Comparison of ENCODE assay signal across 8 mouse cellular contexts in genomic region chr6:91139846-91140245, GRCm38 (mm10). TPM values are rescaled to one million over a fixed set of nuclear protein-coding genes. Genes with fewer than 3 reads are reported as not detected.
A peak's percentile ranks its signal among the peaks of the same experiment; 100 is the strongest.
DNase-seq lines count a peak whose midpoint lies in the region; ATAC-seq lines count a peak whose summit lies in the region.

No protein-coding gene starts in this region.

- no peak overlapping the region for H3K4me3 ChIP-seq in forebrain, embryonic 15.5 days

- no peak overlapping the region for H3K9ac ChIP-seq in forebrain, embryonic 15.5 days (replicated peaks)

- ATAC-seq in forebrain, embryonic 15.5 days (replicated peaks): 0 out of 2 replicates have a peak, but pooled peaks have one; percentile 6
- peak; percentile 67 to 86; a peak in 3 of 4 replicates for ATAC-seq in hematopoietic stem cell, adult 5-6 weeks (replicated peaks in 1 of 2; ENCODE audit: insufficient read depth in 1 of 2, low FRiP score in 2 of 2, low TSS enrichment in 1 of 2, low read depth in 1 of 2, poor library complexity in 2 of 2, severe bottlenecking in 2 of 2)

- no peak overlapping the region for H3K4me2 ChIP-seq in forebrain, embryonic 15.5 days (replicated peaks)

- WGBS in forebrain, embryonic 15.5 days: 31% methylated on average over 4 of the region's 4 CpGs

- no peak overlapping the region for H3K27ac ChIP-seq in forebrain, embryonic 15.5 days (replicated peaks)

- peak; percentile 70 to 83 for DNase-seq in left cerebral cortex, adult 18-20 months (ENCODE audit: low spot score in 2 of 2)
- DNase-seq in left cerebral cortex, adult 8-10 months (ENCODE audit: low spot score in 2 of 2): no peak
- peak; percentile 74 for DNase-seq in c-Kit-negative CD71-positive TER-119-positive erythroid progenitor cells, embryonic 14.5 days (ENCODE audit: low read depth, low spot score)
- peak; percentile 49 to 70 for DNase-seq in layer of hippocampus, postnatal 14 days (ENCODE audit: low spot score in 2 of 2)
- peak; percentile 71 to 82 for DNase-seq in lung, postnatal 4 days
- DNase-seq in spleen, postnatal 36 days (ENCODE audit: low spot score in 2 of 2): peak; percentile 55 to 65

- no peaks in the 10 kb centered on the region for H3K4me1 ChIP-seq in forebrain, embryonic 15.5 days

- H3K9me3 ChIP-seq in forebrain, embryonic 15.5 days: no peaks in the 10 kb centered on the region

- no peaks in the 10 kb centered on the region for H3K36me3 ChIP-seq in forebrain, embryonic 15.5 days

- H3K27me3 ChIP-seq in forebrain, embryonic 15.5 days: no peaks in the 10 kb centered on the region

RNA-seq across cellular contexts. Expression of gene Hdac11, which starts 16.6 kb away (rescaled TPM):
- 100 to 1,000 TPM; 170 to 186 TPM for total RNA-seq in left cerebral cortex, adult 18-20 months (2021)
- 100 to 1,000 TPM; 185 to 200 (median 195) TPM for total RNA-seq in left cerebral cortex, adult 8-10 months (2022)
- polyA plus RNA-seq in forebrain, embryonic 15.5 days (2015; fragmentation: Nextera tagmentation; extraction: Ambion mirVana): 21.1 and 24.1 TPM in 2 replicates
- total RNA-seq in hematopoietic stem cell, adult 5-6 weeks (2017): 6.4 and 11.7 TPM in 2 replicates
- total RNA-seq in layer of hippocampus, postnatal 14 days (2021): 100 to 1,000 TPM; 112 to 113 TPM

RNA-seq across cellular contexts. Expression of gene Nup210, which starts 23.2 kb away (rescaled TPM):
- total RNA-seq in left cerebral cortex, adult 18-20 months (2021): 10 to 100 TPM; 20.3 TPM
- total RNA-seq in left cerebral cortex, adult 8-10 months (2022): 10 to 100 TPM; 24.6 to 28.2 (median 26.7) TPM
- 18.0 and 18.3 TPM in 2 replicates for polyA plus RNA-seq in forebrain, embryonic 15.5 days (2015; fragmentation: Nextera tagmentation; extraction: Ambion mirVana)
- total RNA-seq in hematopoietic stem cell, adult 5-6 weeks (2017): 140 and 155 TPM in 2 replicates
- total RNA-seq in layer of hippocampus, postnatal 14 days (2021): 10 to 100 TPM; 26.2 to 30.0 TPM

Comparison
In these comparisons a context has a peak if more than half of its experiments do, and no peak if none do; other contexts are left out.
1. DNase-seq: peak in left cerebral cortex, adult 18-20 months (2 of 2), c-Kit-negative CD71-positive TER-119-positive erythroid progenitor cells, embryonic 14.5 days (single experiment), layer of hippocampus, postnatal 14 days (2 of 2), lung, postnatal 4 days (2 of 2) and spleen, postnatal 36 days (2 of 2); none in left cerebral cortex, adult 8-10 months (0 of 2).